ENCODE assay signal across 8 mouse cellular contexts in genomic region chr17:33980181-33981035, GRCm38 (mm10). TPM values are rescaled to one million over a fixed set of nuclear protein-coding genes. Genes with fewer than 3 reads are reported as not detected.
DNase-seq lines count a peak whose midpoint lies in the region; ATAC-seq and TF ChIP-seq lines count a peak whose summit lies in the region.

No protein-coding gene starts in this region.

- no peaks in the 10 kb centered on the region for H3K36me3 ChIP-seq in embryonic facial prominence, embryonic 10.5 days (replicated peaks)
- no peaks in the 10 kb centered on the region for H3K36me3 ChIP-seq in hindbrain, embryonic 16.5 days (ENCODE audit: control insufficient read depth, insufficient read depth, low read length)

- H3K9me3 ChIP-seq in embryonic facial prominence, embryonic 10.5 days = no peaks in the 10 kb centered on the region
- no peaks in the 10 kb centered on the region for H3K9me3 ChIP-seq in hindbrain, embryonic 16.5 days (ENCODE audit: control insufficient read depth, low read length)

- no peak overlapping the region for H3K9ac ChIP-seq in hindbrain, embryonic 16.5 days (ENCODE audit: low read depth, low read length)

- peaks cover 38% of the 10 kb centered on the region for H3K4me1 ChIP-seq in embryonic facial prominence, embryonic 10.5 days
- H3K4me1 ChIP-seq in hindbrain, embryonic 16.5 days (ENCODE audit: control insufficient read depth, insufficient read depth, low read depth, low read length) = peaks cover 3% of the 10 kb centered on the region

- WGBS in embryonic facial prominence, embryonic 10.5 days = 79% methylated on average over 19 of the region's 19 CpGs
- WGBS in hindbrain, embryonic 16.5 days = 75% methylated on average over 19 of the region's 19 CpGs

- peaks cover 56% of the 10 kb centered on the region for H3K27me3 ChIP-seq in embryonic facial prominence, embryonic 10.5 days (replicated peaks; ENCODE audit: low read depth, poor library complexity, severe bottlenecking)
- H3K27me3 ChIP-seq in hindbrain, embryonic 16.5 days (replicated peaks; ENCODE audit: control insufficient read depth, insufficient read depth, low read length) = peaks cover 34% of the 10 kb centered on the region

- H3K27ac ChIP-seq in left cerebral cortex, adult 2 months = peak overlapping the region; percentile 67; the same call in 1 of the 2 replicates
- H3K27ac ChIP-seq in embryonic facial prominence, embryonic 10.5 days (replicated peaks) = peak overlapping the region; percentile 90
- H3K27ac ChIP-seq in hindbrain, embryonic 16.5 days (ENCODE audit: low read depth, low read length) = peak overlapping the region; percentile 13; the same call in 1 of the 2 replicates

- DNase-seq in left cerebral cortex, adult 2 months (ENCODE audit: extremely low spot score in 1 of 2, low spot score in 2 of 2) = no peak
- no peak for DNase-seq in left cerebral cortex, postnatal 10 days (ENCODE audit: extremely low spot score in 1 of 2, low spot score in 2 of 2)
- DNase-seq in embryonic facial prominence, embryonic 10.5 days (ENCODE audit: low spot score) = no peak
- DNase-seq in right cerebral cortex, postnatal 4 days = no peak
- DNase-seq in embryo, embryonic 11 days = no peak
- DNase-seq in B cell, adult 2 months = no peak

- H3K4me3 ChIP-seq in left cerebral cortex, adult 2 months = no peak overlapping the region
- peak overlapping the region; percentile 67; the same call in 1 of the 2 replicates for H3K4me3 ChIP-seq in embryonic facial prominence, embryonic 10.5 days
- H3K4me3 ChIP-seq in hindbrain, embryonic 16.5 days (ENCODE audit: low read length) = no peak overlapping the region

- peak overlapping the region; percentile 11; the same call in 1 of the 2 replicates for H3K4me2 ChIP-seq in hindbrain, embryonic 16.5 days (ENCODE audit: low read length)

- no peak for TF ChIP-seq CTCF in left cerebral cortex, adult 2 months (IDR thresholded peaks at IDR 0.05)

- 0 out of 2 replicates have a peak, but pooled peaks have one; percentile 4 for ATAC-seq in hindbrain, embryonic 16.5 days
- 0 out of 2 replicates have a peak, but pooled peaks have one; percentile 10 for ATAC-seq in monocyte, adult 5-6 weeks (replicated peaks; ENCODE audit: insufficient number of reproducible peaks, low FRiP score, low TSS enrichment, poor library complexity, severe bottlenecking)

- intact Hi-C loops in left cerebral cortex, adult 2 months (cut with DNase I) = no loop called here
- intact Hi-C loops in left cerebral cortex, postnatal 10 days (cut with DNase I) = no loop called here

RNA-seq across cellular contexts. Expression of gene H2-K1, which starts 19.7 kb away (rescaled TPM):
- total RNA-seq in left cerebral cortex, adult 2 months (2021) = 10 to 100 TPM; 19.7 to 23.5 TPM
- total RNA-seq in left cerebral cortex, postnatal 10 days (2021) = 10 to 100 TPM; 10.6 to 11.8 TPM
- 8.4 and 13.4 TPM in 2 replicates for polyA plus RNA-seq in embryonic facial prominence, embryonic 10.5 days (2016; fragmentation: Nextera tagmentation; extraction: Ambion mirVana)
- 16.6 and 18.8 TPM in 2 replicates for polyA plus RNA-seq in hindbrain, embryonic 16.5 days (2015; fragmentation: Nextera tagmentation; extraction: Ambion mirVana)
- total RNA-seq in monocyte, adult 5-6 weeks (2017) = 3,712 to 3,894 TPM (median 3,837 TPM) in 3 replicates

RNA-seq across cellular contexts. Expression of gene Rps18, which starts 24.6 kb away (rescaled TPM):
- total RNA-seq in left cerebral cortex, adult 2 months (2021) = 100 to 1,000 TPM; 311 to 327 TPM
- total RNA-seq in left cerebral cortex, postnatal 10 days (2021) = 100 to 1,000 TPM; 440 to 443 TPM
- polyA plus RNA-seq in embryonic facial prominence, embryonic 10.5 days (2016; fragmentation: Nextera tagmentation; extraction: Ambion mirVana) = 1,569 and 1,593 TPM in 2 replicates
- polyA plus RNA-seq in hindbrain, embryonic 16.5 days (2015; fragmentation: Nextera tagmentation; extraction: Ambion mirVana) = 695 and 697 TPM in 2 replicates
- total RNA-seq in monocyte, adult 5-6 weeks (2017) = 765 to 894 TPM (median 817 TPM) in 3 replicates

RNA-seq across cellular contexts. Expression of gene Vps52, which starts 24.8 kb away (rescaled TPM):
- 10 to 100 TPM; 74.6 to 82.7 TPM for total RNA-seq in left cerebral cortex, adult 2 months (2021)
- 10 to 100 TPM; 71.3 to 77.5 TPM for total RNA-seq in left cerebral cortex, postnatal 10 days (2021)
- polyA plus RNA-seq in embryonic facial prominence, embryonic 10.5 days (2016; fragmentation: Nextera tagmentation; extraction: Ambion mirVana) = 48.2 and 51.5 TPM in 2 replicates
- polyA plus RNA-seq in hindbrain, embryonic 16.5 days (2015; fragmentation: Nextera tagmentation; extraction: Ambion mirVana) = 75.4 and 80.7 TPM in 2 replicates
- total RNA-seq in monocyte, adult 5-6 weeks (2017) = 16.8 to 32.7 TPM (median 25.1 TPM) in 3 replicates

RNA-seq across cellular contexts. Expression of gene B3galt4, which starts 29.1 kb away (rescaled TPM):
- total RNA-seq in left cerebral cortex, adult 2 months (2021) = 1 to 10 TPM; 6.3 to 6.5 TPM
- 1 to 10 TPM; 5.2 to 9.8 TPM for total RNA-seq in left cerebral cortex, postnatal 10 days (2021)
- polyA plus RNA-seq in embryonic facial prominence, embryonic 10.5 days (2016; fragmentation: Nextera tagmentation; extraction: Ambion mirVana) = 3.6 and 4.5 TPM in 2 replicates
- 13.3 and 16.1 TPM in 2 replicates for polyA plus RNA-seq in hindbrain, embryonic 16.5 days (2015; fragmentation: Nextera tagmentation; extraction: Ambion mirVana)
- total RNA-seq in monocyte, adult 5-6 weeks (2017) = 2.6 to 4.6 TPM (median 3.5 TPM) in 3 replicates

RNA-seq across cellular contexts. Expression of gene Wdr46, which starts 39.9 kb away (rescaled TPM):
- total RNA-seq in left cerebral cortex, adult 2 months (2021) = 10 to 100 TPM; 14.7 to 18.4 TPM
- total RNA-seq in left cerebral cortex, postnatal 10 days (2021) = 10 to 100 TPM; 20.5 to 20.9 TPM
- polyA plus RNA-seq in embryonic facial prominence, embryonic 10.5 days (2016; fragmentation: Nextera tagmentation; extraction: Ambion mirVana) = 62.1 and 66.0 TPM in 2 replicates
- polyA plus RNA-seq in hindbrain, embryonic 16.5 days (2015; fragmentation: Nextera tagmentation; extraction: Ambion mirVana) = 20.7 and 23.5 TPM in 2 replicates
- 11.1 to 17.8 TPM (median 16.3 TPM) in 3 replicates for total RNA-seq in monocyte, adult 5-6 weeks (2017)

Comparison
In these comparisons a context has a peak if more than half of its experiments do, and no peak if none do; other contexts are left out.
1. H3K27ac ChIP-seq: peak in every context shown above with its lines; median percentile 90 in embryonic facial prominence, embryonic 10.5 days; 67 in left cerebral cortex, adult 2 months; 13 in hindbrain, embryonic 16.5 days.
2. RNA of gene H2-K1, which starts 19.7 kb away (total RNA-seq): 3,712 to 3,894 TPM in monocyte, adult 5-6 weeks; 19.7 to 23.5 TPM in left cerebral cortex, adult 2 months and 10.6 to 11.8 TPM in left cerebral cortex, postnatal 10 days; every median in the first group is over 100 times any median in the second.